Mouse (Mus musculus) bone marrow macrophage, adult 2 months (primary cell): ENCODE measurements around the gene Gm20388.

ENCODE experiments used
- CTCF ChIP-seq: IDR thresholded peaks from 2 replicates; pipeline ENCODE4 v1.5.1; 2012; ENCODE audit warnings: low read depth, mild to moderate bottlenecking, low read length, moderate library complexity
- POLR2A ChIP-seq: IDR thresholded peaks from 2 replicates; pipeline ENCODE4 v1.6.1; 2012; ENCODE audit warnings: mild to moderate bottlenecking, low read depth, low read length, borderline replicate concordance

DNA sequence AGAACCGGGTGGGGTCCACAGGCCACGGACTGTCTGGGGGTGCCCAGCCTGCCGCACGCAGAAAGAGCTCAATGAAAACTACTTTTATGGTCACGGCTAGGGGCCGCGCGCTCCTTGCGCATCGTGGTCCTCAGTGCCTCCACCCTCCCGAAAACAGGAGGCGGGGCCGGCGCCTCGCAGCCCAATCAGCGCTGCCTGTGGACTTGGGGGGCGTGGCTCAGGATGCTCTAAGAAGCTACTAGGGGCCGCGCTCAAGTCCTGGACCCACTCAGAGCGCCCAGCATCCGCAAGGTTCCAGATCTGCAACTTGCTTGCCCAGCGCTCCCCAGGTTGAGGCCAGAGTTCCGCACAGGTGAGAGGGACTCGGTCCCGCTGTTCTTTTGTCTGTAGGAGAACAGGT lies 81.6 kb downstream of the Gm20388 start, which contains the start of gene Crispld2:
- TF ChIP-seq CTCF (no peak), POLR2A (no peak)
